Mouse (Mus musculus) MEL (cell line): ENCODE measurements around the gene Slc22a8. TPM values are rescaled to one million over a fixed set of nuclear protein-coding genes. Genes with fewer than 3 reads are reported as not detected.
A peak's percentile ranks its signal among the peaks of the same experiment; 100 is the strongest.

Experiments used
- DNase-seq: peaks from one replicate; pipeline ENCODE4 v3.0.0; 2011; ENCODE audit warnings: low read depth, low spot score
- H3K27ac ChIP-seq: 2 replicates; pipeline ENCODE4 v1.5.1; 2012; ENCODE audit warnings: low read depth, mild to moderate bottlenecking, control low read depth, low read length, moderate library complexity; ENCODE audit not compliant: control insufficient read depth
- H3K27me3 ChIP-seq, 2 experiments: fragments of 150-350 bp in 1 of 2; sonication (generic) in 1 of 2; 2 replicates each; pipeline ENCODE4 v1.6.1; 2012; ENCODE audit warnings: low read length in 2 of 2, mild to moderate bottlenecking in 2 of 2, improper control_type of control experiment in 1 of 2, moderate library complexity in 1 of 2; ENCODE audit not compliant: insufficient read depth in 2 of 2, control insufficient read depth in 1 of 2
- H3K36me3 ChIP-seq, 2 experiments: 2 replicates each; pipeline ENCODE4 v1.6.1; 2012 to 2014; ENCODE audit warnings: low read length in 2 of 2, improper control_type of control experiment in 1 of 2, inconsistent platforms in 1 of 2, mild to moderate bottlenecking in 1 of 2; ENCODE audit not compliant: insufficient read depth in 2 of 2, control insufficient read depth in 1 of 2
- H3K4me1 ChIP-seq, 2 experiments: fragments of 150-350 bp in 1 of 2; sonication (generic) in 1 of 2; 2 replicates each; pipeline ENCODE4 v1.6.1; 2012; ENCODE audit warnings: low read length in 2 of 2, improper control_type of control experiment in 1 of 2, mild to moderate bottlenecking in 1 of 2; ENCODE audit not compliant: insufficient read depth in 2 of 2, control insufficient read depth in 1 of 2
- H3K4me3 ChIP-seq, 2 experiments: fragments of 150-350 bp in 1 of 2; sonication (generic) in 1 of 2; 2 replicates each; pipeline ENCODE4 v1.5.1; 2012; ENCODE audit warnings: low read depth in 2 of 2, low read length in 2 of 2, mild to moderate bottlenecking in 2 of 2, moderate library complexity in 2 of 2, control low read depth in 1 of 2, improper control_type of control experiment in 1 of 2; ENCODE audit not compliant: control insufficient read depth in 1 of 2, insufficient read depth in 1 of 2
- H3K79me2 ChIP-seq: 2 replicates; pipeline ENCODE4 v1.6.1; 2012; ENCODE audit warnings: mild to moderate bottlenecking, low read length, moderate library complexity; ENCODE audit not compliant: control insufficient read depth, poor library complexity, insufficient read depth
- H3K9ac ChIP-seq: 2 replicates; pipeline ENCODE4 v1.6.1; 2012; ENCODE audit warnings: low read depth, mild to moderate bottlenecking, control low read depth, low read length, moderate library complexity; ENCODE audit not compliant: control insufficient read depth, poor library complexity, severe bottlenecking
- H3K9me3 ChIP-seq: fragments of 150-350 bp; sonication (generic); replicated peaks from 2 replicates; pipeline ENCODE4 v1.6.1; 2012; ENCODE audit warnings: mild to moderate bottlenecking, low read length, improper control_type of control experiment, moderate library complexity; ENCODE audit not compliant: insufficient read depth
- E2F4 ChIP-seq: IDR thresholded peaks from 2 replicates; pipeline ENCODE4 v1.6.1; 2011; ENCODE audit warnings: low read depth, low read length, improper control_type of control experiment, borderline replicate concordance
- ELF1 ChIP-seq: IDR thresholded peaks from 2 replicates; pipeline ENCODE4 v1.6.1; 2014; ENCODE audit warnings: low read depth, mild to moderate bottlenecking, inconsistent platforms, low read length, improper control_type of control experiment, moderate library complexity
- EP300 ChIP-seq, 2 experiments: IDR thresholded peaks; 2 replicates each; pipeline ENCODE4 v1.6.1; 2011; ENCODE audit warnings: improper control_type of control experiment in 2 of 2, low read length in 2 of 2, low read depth in 1 of 2, mild to moderate bottlenecking in 1 of 2
- ETS1 ChIP-seq: IDR thresholded peaks from 2 replicates; pipeline ENCODE4 v1.6.1; 2012; ENCODE audit warnings: low read depth, mild to moderate bottlenecking, inconsistent platforms, low read length, improper control_type of control experiment, moderate library complexity
- GABPA ChIP-seq: IDR thresholded peaks from 2 replicates; pipeline ENCODE4 v1.6.1; 2012; ENCODE audit warnings: low read depth, mild to moderate bottlenecking, inconsistent platforms, low read length, improper control_type of control experiment, moderate library complexity
- HCFC1 ChIP-seq: IDR thresholded peaks from 2 replicates; pipeline ENCODE4 v1.6.1; 2012; ENCODE audit warnings: low read depth, mild to moderate bottlenecking, inconsistent platforms, low read length, improper control_type of control experiment, moderate library complexity
- MAFK ChIP-seq: IDR thresholded peaks from 2 replicates; pipeline ENCODE4 v1.6.1; 2011; ENCODE audit warnings: low read depth, mild to moderate bottlenecking, low read length, improper control_type of control experiment, borderline replicate concordance
- POLR2A ChIP-seq, 2 experiments: IDR thresholded peaks; 2 replicates each; pipeline ENCODE4 v1.6.1; 2011 to 2012; ENCODE audit warnings: low read length in 2 of 2, mild to moderate bottlenecking in 2 of 2, control low read depth in 1 of 2, improper control_type of control experiment in 1 of 2, low read depth in 1 of 2, moderate library complexity in 1 of 2; ENCODE audit not compliant: control insufficient read depth in 1 of 2, insufficient read depth in 1 of 2, poor library complexity in 1 of 2
- RCOR1 ChIP-seq: IDR thresholded peaks from 2 replicates; pipeline ENCODE4 v1.6.1; 2012; ENCODE audit warnings: low read depth, mild to moderate bottlenecking, inconsistent platforms, low read length, improper control_type of control experiment
- SIN3A ChIP-seq: IDR thresholded peaks from 2 replicates; pipeline ENCODE4 v1.6.1; 2012; ENCODE audit warnings: low read length, improper control_type of control experiment, inconsistent platforms
- TCF12 ChIP-seq: IDR thresholded peaks from 2 replicates; pipeline ENCODE4 v1.6.1; 2014; ENCODE audit warnings: low read depth, mild to moderate bottlenecking, inconsistent platforms, low read length, improper control_type of control experiment, moderate library complexity
- ZC3H11A ChIP-seq: IDR thresholded peaks from 2 replicates; pipeline ENCODE4 v1.6.1; 2012; ENCODE audit warnings: low read depth, mild to moderate bottlenecking, inconsistent platforms, low read length, improper control_type of control experiment
- polyA plus RNA-seq, 2 experiments: library from polyadenylated mRNA; stranded (reverse) in 1 of 2; unstranded in 1 of 2; fragments of >175 nt in 1 of 2; fragments of >200 nt in 1 of 2; gene quantifications; 2 replicates each; pipeline versions ENCODE4 v1.2.1 to v1.2.4; 2012; ENCODE audit warnings: low replicate concordance in 2 of 2, low read depth in 1 of 2; ENCODE audit not compliant: insufficient read length in 2 of 2, insufficient read depth in 1 of 2, missing spikeins in 1 of 2
- total RNA-seq: library from RNA; depleted of rRNA; stranded (reverse); fragments of 300-350 nt; gene quantifications from 2 replicates; pipeline ENCODE4 v1.2.3, GENCODE M21; 2012

The Slc22a8 gene
- total and polyA plus RNA-seq, 3 experiments, result not detected

DNA sequence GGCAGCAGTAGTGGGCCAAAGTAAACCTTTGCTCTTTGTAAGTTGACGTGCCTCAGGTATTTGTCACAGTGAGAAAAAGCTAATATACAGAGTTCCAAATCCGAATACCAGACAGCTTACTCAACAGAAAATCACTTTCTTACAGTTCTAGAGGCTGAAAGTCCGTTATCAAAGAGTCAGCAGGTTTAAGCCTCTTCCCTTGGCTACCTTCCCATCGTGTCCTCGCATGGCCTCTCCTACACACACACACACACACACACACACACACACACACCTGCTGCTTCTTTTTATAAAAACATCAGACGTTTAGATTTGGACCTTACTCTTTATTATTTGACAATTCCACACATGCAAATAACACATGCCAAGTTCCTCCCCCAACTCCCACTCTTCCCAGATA, 39.8 kb downstream of the Slc22a8 start:
- no peaks in the 10 kb centered on the region for H3K79me2 ChIP-seq

GRCm38 (mm10) chr19:8632029-8632428, 41.0 kb downstream of the Slc22a8 start:
- H3K9ac ChIP-seq, result no peak overlapping the region
- no peak for TF ChIP-seq HCFC1
- TF ChIP-seq EP300 (IDR thresholded peaks at IDR 0.05; ENCODE audit: low read depth in 1 of 2, low read length in 2 of 2), result peak; percentile 19 to 26; a peak in 2 of 4 replicates
- peak; percentile 34; the same call in 1 of the 2 replicates for TF ChIP-seq ETS1
- no peak for TF ChIP-seq GABPA
- TF ChIP-seq TCF12, result peak; percentile 19; the same call in 1 of the 2 replicates
- H3K79me2 ChIP-seq, result no peaks in the 10 kb centered on the region
- peak; percentile 32 for DNase-seq
- H3K27me3 ChIP-seq, result 0 out of 4 replicates have a peak, but pooled peaks cover 0 to 2% of the 10 kb centered on the region in 2 experiments
- H3K36me3 ChIP-seq, result no peaks in the 10 kb centered on the region
- no peaks in the 10 kb centered on the region; a peak in 2 of 4 replicates for H3K4me1 ChIP-seq
- no peak overlapping the region for H3K27ac ChIP-seq
- H3K9me3 ChIP-seq, result no peaks in the 10 kb centered on the region
- H3K4me3 ChIP-seq, result no peak overlapping the region

More for the DNA sequence above, 39.8 kb downstream of the Slc22a8 start:
- no peaks in the 10 kb centered on the region for H3K36me3 ChIP-seq
- H3K4me3 ChIP-seq, result no peak overlapping the region
- peaks cover 0 to 2% of the 10 kb centered on the region in 2 experiments; a peak in 1 of 4 replicates for H3K27me3 ChIP-seq
- H3K9me3 ChIP-seq, result no peaks in the 10 kb centered on the region
- H3K4me1 ChIP-seq, result peaks cover 0 to 1% of the 10 kb centered on the region in 2 experiments; a peak in 2 of 4 replicates
- no peak overlapping the region for H3K27ac ChIP-seq
- H3K9ac ChIP-seq, result no peak overlapping the region
- DNase-seq, result peak; percentile 13
- TF ChIP-seq POLR2A (IDR thresholded peaks at IDR 0.05; ENCODE audit: control insufficient read depth in 1 of 2, insufficient read depth in 1 of 2, low read depth in 1 of 2, low read length in 2 of 2, poor library complexity in 1 of 2) (no peak), EP300 (IDR thresholded peaks at IDR 0.05; ENCODE audit: low read depth in 1 of 2, low read length in 2 of 2) (peak in 1 of 2 experiments; percentile 24; a peak in 1 of 4 replicates)

DNA sequence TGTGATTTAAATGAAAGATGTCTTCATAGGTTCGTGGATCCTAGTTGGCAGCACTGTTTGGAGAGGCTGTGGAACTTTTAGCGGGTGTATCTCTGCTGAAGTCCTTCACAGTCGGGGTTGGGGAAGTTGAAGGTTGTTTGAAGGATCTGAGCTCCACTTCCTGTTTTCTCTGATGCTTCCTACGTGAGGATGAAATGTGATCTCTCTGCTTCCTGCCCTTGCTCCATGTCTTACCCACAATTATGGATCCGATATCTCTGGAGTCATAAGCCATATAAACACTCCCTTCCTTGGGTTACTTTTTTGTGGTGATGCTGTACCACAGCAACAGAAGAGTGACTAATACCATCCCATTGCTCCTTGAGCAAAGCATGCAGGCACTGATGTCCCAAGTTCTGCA, 51.0 kb downstream of the Slc22a8 start:
- Histone ChIP-seq H3K27me3 (peaks cover 3% of the 10 kb centered on the region in 2 experiments; a peak in 2 of 4 replicates), H3K79me2 (no peaks in the 10 kb centered on the region), H3K27ac (no peak overlapping the region), H3K9me3 (no peaks in the 10 kb centered on the region)
- 0 out of 2 replicates have a peak, but pooled peaks have one; percentile 31 for TF ChIP-seq ELF1
- no peak for TF ChIP-seq RCOR1
- TF ChIP-seq, all 39 proteins: peak for 1
- Histone ChIP-seq H3K4me1 (no peaks in the 10 kb centered on the region), H3K9ac (no peak overlapping the region), H3K4me3 (no peak overlapping the region), H3K36me3 (no peaks in the 10 kb centered on the region)
- DNase-seq, result peak; percentile 48

DNA sequence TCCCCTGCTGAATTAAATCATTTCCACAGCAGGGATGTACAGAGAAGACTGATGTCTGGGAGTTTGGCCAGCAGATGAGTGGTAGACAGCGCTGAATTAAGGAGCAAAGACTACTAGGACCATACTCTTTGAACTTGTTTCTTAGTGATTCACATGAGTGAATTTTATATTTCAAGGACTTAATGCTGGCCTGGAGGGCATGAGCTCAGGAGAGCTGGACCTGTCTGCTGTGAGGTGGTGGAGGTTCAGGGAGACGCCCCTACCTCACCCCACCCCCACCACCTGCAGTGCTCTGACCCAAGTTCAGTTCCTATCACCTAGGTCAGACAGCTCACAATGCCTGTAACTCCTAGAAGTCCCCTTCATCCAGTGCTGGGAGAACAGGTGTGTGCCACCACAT, 55.3 kb downstream of the Slc22a8 start:
- Histone ChIP-seq H3K36me3 (no peaks in the 10 kb centered on the region), H3K27me3 (peaks cover 7 to 9% of the 10 kb centered on the region in 2 experiments; a peak in 3 of 4 replicates), H3K4me1 (no peaks in the 10 kb centered on the region), H3K4me3 (no peak overlapping the region), H3K27ac (no peak overlapping the region), H3K9me3 (no peaks in the 10 kb centered on the region), H3K9ac (no peak overlapping the region), H3K79me2 (no peaks in the 10 kb centered on the region)
- TF ChIP-seq ZC3H11A (no peak), SIN3A (no peak), MAFK (no peak), E2F4 (no peak), HCFC1 (no peak)
- DNase-seq, result no peak
